Mouse (Mus musculus): ENCODE results near the gene Krtap19-4.

- TF ChIP-seq EP300 (optimal IDR thresholded peaks at IDR 0.05) (no peak), CTCF (IDR thresholded peaks at IDR 0.05; ENCODE audit: low read depth) (no peak)
These were observed 7.0 kb downstream of the Krtap19-4 start, which contains the start of gene Krtap19-3 for GRCm38 (mm10) chr16:88877938-88878337.
